Mouse (Mus musculus) adrenal gland (tissue): ENCODE data around the gene Eya2.

Source experiments
- intact Hi-C: fragments of 180-260 bp; cut with DNase I; formaldehyde crosslinking; loops from one replicate; pipeline ENCODE4 v1.15.1; 2025

Gene Eya2

DNA sequence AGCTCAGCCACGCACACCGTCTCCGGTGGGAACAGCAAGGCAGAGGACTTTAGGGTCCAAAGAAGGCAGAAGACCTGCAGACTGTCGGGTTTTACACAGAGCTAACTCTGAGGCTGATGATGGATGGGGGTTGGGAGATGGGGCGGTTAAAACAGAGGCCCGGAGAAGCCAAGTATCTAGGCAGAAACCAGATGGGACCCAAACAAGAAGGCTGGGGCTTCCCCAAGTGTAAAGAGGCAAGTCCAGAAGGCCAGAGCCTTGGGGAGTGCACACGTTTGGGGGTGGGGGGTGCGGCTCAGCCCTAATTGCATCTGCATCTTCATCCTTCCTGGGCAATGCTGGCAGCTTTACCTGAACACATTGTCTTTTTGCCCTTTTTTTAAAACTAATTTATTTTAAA is 218.1 kb downstream of the Eya2 start:
- intact Hi-C loops = no loop called here

DNA sequence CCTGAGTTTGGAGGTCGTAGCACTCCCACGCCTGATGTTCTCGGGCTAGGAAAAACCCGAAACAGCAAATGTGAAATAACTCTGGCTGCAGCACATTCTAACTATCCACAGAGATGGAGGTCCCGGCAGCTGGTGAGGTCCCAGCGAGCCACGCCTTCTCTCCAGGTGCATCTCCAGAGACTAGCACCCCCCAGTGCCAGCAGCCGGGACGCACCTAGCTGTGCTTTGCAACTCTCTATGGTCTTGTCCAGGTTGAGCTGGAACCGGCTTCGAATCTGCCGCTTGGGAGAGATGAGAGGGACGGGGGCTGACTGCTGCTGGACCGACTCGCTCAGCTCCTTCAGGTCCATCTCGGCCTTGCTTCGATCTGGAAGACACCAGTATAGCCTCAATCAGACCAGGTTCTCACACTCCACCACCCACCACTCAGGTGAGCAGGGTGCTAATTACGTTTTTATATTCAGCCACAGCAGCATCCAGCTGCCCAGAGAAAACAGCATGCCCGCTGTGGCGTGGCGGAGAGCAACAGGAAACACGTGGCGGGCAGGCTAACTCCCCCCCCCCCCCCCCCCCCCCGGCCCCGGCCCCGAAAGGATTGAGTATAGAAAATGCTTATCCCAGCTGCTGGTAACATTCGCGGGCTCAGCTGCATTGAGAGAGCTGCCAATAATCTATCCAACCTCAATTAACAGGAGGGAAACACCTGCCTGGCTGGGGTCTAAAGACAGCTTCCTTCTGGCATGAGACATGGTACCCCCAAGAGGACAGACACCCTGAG is 220.5 kb downstream of the Eya2 start:
- intact Hi-C loops = loop anchor here (5.0 kb wide), 1 partner anchor 232 kb away; no protein-coding TSS in a partner anchor

DNA sequence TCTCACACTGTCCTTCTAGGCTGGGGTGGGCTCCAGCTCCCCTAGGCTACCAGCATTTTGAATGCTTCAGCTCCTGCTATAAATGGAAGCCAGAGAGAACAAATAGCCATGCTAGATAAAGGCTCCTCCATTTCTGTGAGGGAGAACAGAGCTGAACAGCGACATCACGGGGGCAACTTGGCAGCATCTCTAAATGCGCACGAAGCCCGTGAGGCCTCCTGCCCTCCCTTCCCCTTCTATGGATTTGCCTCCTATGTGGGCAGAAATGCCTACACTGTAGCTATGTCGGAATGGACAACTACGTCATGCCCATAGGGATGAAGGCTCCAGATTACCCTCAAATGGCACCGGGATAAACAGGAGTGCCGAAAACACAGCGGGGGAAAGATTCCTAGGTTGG is 222.6 kb downstream of the Eya2 start:
- intact Hi-C loops = loop anchor here (5.0 kb wide), 1 partner anchor 230 kb away; no protein-coding TSS in a partner anchor

DNA sequence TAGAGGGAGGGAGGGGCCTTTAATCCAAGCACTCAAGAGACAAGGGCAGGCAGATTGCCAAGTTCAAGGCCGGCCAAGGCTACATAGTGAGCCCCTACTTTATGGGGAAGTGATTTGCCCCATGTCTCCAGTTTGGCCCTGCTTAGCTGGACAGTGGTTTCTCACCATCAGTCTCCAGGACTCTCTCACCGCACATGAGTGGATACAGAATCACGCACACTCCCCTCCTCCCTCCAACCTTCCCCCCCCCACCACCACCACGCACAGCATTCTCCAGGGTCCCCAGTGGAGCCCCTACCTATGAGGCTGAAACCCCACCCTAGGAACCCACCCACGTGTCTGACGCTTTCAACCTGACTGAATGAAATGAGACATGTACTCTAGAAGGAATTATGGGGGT is 223.7 kb downstream of the Eya2 start:
- intact Hi-C loops = loop anchor here (5.0 kb wide), 1 partner anchor 229 kb away; no protein-coding TSS in a partner anchor

DNA sequence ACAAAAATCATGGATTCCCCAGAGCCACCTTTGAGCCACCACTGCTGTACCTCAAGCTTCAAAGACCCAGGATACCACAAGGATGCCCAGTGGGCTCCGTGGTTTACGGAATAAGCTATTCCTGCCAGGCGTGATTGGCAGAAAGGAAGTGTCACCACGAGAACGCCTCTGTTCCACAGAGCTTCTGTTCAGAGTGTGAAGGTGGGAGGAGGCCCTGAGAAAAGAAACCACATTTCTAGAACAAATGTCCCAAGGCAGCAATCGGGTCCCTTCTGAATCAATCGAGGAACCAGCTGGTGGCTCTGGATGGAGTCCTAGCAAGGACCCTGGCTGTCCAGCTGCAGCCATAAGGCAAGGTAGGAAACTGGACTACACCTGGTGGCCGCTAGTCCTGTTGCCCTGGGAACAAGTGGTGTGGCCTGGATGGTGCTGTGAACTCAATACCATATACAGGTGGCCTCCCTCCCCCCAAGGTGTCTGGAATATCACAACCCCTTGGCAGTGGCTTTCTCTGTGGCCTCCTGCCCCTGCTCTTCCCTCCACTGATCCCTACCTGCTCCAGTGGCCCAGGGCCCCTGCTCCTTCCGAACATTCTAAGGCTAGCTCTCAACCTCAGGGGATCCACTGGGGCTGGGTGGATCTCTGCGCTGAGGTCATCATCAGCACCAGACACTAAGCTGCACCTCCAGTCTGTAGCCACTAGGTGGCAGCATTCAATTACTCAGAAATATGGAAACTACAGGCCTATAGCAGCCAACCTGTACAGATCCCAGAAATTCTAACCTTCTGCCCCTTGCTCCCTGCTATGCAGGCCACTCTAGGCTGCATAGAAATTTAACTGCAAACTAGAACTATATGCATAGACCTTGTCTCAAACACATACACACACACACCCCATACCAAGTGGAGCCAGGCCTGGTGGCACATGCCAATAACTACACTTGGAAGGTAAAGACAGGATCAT is 224.4 kb downstream of the Eya2 start:
- intact Hi-C loops = loop anchor here (5.0 kb wide), 1 partner anchor 228 kb away; no protein-coding TSS in a partner anchor

DNA sequence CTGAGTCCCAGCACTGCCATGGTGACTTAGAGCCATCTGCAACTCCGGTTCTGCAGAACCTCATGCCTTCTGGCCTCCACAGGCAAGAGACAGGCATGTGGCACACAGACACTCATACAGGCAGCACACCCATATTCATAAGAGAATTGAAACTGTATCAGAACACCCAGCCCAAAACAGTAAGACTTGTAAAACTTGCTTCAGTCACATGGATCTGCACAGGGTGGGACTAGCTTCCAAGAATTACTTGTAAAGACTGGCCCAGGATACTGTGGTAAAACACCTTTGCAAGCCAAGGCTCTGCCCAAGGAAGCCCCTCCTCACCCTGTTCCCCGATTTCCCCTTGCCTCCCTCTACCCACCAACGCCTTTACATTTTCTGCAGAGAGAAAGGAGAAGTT is 225.2 kb downstream of the Eya2 start:
- intact Hi-C loops = loop anchor here (1.0 kb wide), 1 partner anchor 91 kb away; no protein-coding TSS in a partner anchor

DNA sequence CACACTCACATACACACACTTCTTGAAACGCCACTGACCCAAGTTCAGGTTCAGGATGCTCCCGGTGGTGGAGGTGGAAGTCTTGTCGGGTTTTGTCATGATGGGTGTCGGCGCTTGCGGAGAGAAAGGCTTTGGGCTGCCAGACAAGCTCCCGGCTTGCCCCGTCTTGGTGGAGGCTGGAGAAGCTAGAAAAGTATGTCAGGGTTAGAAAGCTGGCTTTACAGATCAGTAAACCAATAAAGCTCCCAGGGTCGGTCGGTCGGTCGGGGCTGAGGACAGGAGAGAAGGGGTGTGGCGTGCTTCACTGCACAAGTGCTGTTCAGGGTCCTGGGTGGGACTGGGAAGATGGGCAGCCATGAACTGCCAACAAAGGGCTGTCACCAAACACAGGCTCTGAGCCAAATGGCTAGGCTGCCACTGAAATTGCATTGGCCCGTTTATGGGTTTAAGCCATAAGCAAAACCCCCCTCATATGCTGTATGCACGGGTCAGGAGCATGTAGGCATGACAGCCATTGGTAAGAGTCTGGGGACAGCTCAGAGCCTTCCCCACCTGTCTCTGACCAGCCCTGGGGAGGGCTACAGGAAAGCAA is 225.8 kb downstream of the Eya2 start:
- intact Hi-C loops = loop anchor here (1.0 kb wide), 1 partner anchor 91 kb away; no protein-coding TSS in a partner anchor
